Mouse (Mus musculus): ENCODE results near the gene Gbp4.
A peak's percentile ranks its signal among the peaks of the same experiment; 100 is the strongest.
"Not testable (repeated sequence)": the region's sequence is repeated elsewhere in the genome, so short reads cannot be mapped to it uniquely, and the experiment has no call there.

Gbp4 gene

GRCm38 (mm10) chr5:105139409-105140088, at the start of gene Gbp4, which contains the start of the genes Gbp9 and Gbp8:
Gbp4 (minus strand) TSS chr5:105139586.
Gbp9 (minus strand) TSS chr5:105139539.
Gbp8 (minus strand) TSS chr5:105139540.
- peak; percentile 91 for DNase-seq (ENCODE audit: low read depth)

- no peak for DNase-seq (ENCODE audit: low read depth)
Measured at GRCm38 (mm10) chr5:105181446-105181845, 42.1 kb upstream of the Gbp4 start.

- peak; percentile 47 for DNase-seq (ENCODE audit: low read depth)
Measured at GRCm38 (mm10) chr5:105156582-105156981, 17.2 kb upstream of the Gbp4 start.

GRCm38 (mm10) chr5:105154049-105154448, 14.7 kb upstream of the Gbp4 start:
- no peak for DNase-seq (ENCODE audit: low read depth)

DNA sequence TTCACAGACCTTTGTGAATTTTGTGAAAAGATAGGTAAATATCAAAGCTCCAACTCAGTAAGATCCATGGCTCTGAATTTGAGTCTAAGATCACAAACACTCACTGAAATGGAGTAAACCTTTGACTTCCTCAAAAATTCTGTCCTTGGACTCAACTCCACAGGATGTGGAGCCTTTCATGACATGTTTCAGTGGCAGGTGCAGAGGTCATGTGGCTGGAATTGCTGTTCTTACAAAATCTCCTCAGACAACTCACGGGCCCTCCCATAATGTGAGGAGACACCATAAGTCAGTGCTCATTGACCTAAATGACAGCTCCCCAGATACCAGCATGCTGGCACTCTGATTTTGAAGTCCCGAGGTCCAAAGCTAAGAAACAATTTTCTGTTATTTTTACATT, 8.7 kb upstream of the Gbp4 start:
- DNase-seq (ENCODE audit: low read depth), result not testable (repeated sequence)

DNA sequence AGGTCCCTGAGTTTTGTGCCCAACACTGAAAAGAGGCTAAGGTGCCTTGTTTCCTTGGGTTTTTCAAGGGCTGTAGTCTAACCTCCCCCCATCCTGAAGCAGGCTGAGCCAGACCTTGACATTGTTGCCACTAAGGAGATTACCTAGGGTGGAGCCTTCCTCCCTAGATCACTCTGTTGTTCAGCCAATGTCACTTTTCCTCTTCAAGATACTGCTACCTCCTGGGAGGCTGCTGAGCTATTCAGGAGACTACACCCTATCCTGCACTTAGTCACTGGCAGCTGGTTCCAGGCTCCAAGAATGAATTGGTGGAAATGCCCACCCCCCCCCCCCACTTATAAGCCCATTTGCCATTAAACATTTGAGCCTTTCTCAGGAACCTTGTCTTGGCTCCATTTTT, 7.1 kb upstream of the Gbp4 start:
- DNase-seq (ENCODE audit: low read depth), result no peak

GRCm38 (mm10) chr5:105145731-105146130, 6.3 kb upstream of the Gbp4 start:
- peak; percentile 84 for DNase-seq (ENCODE audit: low read depth)

DNA sequence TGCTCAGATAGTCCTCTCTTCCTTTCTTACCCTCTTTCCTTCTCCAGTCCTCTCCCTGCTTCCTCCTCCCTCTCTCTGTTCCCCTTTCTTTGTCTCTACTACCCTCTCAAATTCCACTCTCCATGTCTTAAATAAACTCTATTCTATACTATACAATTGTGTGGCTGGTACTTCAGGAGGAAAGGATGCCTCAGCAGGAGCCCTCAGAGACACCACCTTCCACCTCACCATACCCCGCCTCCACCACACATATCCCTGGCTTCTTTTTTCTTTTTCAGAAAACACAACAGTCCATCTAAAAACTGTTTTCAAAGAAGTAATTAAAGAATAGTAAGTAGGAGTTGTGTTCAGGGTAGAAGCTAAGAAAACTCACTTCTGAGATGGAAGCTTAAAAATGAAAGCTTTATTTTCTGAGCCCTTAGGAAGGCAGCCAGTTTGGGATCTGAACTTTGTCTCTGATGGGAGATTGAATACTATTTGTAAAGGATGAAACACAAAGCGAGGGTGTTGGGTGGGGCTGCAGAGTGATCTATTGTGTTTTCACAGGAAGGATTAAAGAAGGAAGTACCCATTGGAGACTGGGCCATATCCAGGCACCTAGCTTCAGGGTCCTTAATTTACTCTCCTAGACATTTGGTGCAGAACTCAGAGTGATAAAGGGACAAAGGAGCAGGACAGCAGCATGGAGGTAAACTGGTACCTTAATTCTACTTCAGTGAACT, 864 bp upstream of the Gbp4 start:
- peak; percentile 66 for DNase-seq (ENCODE audit: low read depth)

DNA sequence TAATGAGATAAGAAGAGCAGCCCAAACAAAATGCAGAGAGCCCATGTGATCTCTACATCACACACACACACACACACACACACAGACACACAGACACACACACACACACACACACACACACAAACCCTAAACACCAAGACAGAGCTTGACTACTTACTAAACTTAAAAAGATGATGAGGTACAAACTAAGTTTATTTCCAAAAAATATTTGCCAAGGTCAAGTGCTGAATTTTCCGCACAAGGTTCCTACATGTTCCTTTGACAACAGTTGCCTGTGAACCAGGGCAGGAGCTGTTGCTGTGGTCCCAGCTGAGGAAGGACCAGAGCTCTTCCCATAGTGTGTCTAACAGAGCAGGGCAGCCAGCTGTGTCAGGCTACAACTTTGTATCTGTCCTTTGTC, 480 bp downstream of the Gbp4 start:
- DNase-seq (ENCODE audit: low read depth), result peak; percentile 51

DNA sequence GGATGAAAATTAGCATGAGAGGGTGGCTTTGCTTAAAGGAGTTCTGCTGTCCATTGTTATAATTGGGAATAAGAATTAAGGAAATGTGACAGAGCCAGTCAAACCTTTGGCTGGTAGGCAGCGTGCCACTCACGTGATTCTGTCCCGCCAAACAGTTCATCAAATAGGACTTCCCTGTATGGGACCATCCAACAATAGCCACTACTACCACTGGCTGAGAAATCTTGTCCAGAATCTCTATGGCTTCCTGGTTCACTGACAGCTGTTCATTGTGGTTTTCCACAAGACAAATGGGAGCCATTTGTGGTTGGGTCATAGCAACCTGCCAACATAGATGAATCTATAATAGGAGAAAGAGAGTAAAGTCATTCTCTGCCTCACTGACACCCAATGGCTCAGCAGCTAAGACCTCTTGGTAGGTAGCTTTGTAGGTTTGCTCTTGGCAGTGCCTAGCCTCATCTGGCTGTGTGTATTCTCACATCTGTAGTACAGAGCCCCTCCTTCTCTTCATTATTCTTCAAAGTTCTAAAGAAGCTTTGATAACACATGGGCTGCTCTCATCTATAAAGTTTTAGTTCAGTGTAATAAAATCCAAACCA, 2.6 kb downstream of the Gbp4 start:
- DNase-seq (ENCODE audit: low read depth), result not testable (repeated sequence)

DNA sequence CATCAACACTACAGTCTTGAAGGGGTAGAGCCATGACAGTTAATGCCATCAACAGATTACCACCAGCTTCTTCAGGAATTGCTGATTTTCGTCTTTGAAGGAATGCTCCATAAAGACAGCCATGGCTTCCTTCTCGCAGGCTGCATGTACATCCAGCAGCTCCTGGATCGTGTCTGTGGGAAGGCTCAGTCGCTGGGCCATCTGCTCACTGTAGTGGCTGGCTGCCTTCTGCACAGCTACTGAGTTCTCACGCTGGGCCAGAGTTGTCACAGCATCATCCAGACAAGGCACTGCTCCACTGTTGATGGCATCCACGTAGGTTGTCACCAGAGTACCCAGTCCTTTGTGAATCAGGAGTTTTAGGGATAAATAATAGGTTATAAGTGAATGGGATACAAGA, 17.7 kb downstream of the Gbp4 start:
- DNase-seq (ENCODE audit: low read depth), result not testable (repeated sequence)

- DNase-seq (ENCODE audit: low read depth), result peak; percentile 42
Measured at GRCm38 (mm10) chr5:105115740-105116139, 23.6 kb downstream of the Gbp4 start.

GRCm38 (mm10) chr5:105114696-105115095, 24.7 kb downstream of the Gbp4 start:
- DNase-seq (ENCODE audit: low read depth), result peak; percentile 79

DNA sequence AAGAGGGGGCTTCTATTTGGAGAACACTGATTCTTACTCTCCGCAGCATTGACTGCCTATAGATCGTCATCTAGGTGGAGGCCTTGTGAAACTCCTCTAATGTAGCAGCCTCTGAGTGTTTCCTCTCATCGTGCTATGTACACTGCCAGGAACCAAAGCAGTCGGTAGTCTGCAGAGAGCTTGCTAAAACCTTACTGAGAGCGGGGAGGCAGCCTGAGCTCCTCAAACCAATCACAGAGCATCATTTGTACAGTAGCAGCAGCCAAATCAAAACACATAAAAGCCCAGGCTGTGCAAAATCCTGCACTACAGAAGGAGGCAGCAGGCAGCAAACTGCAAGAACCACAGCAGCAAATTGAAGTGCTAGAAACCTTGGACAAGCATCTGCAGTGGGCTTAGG, 25.7 kb downstream of the Gbp4 start:
- DNase-seq (ENCODE audit: low read depth), result peak; percentile 52

DNA sequence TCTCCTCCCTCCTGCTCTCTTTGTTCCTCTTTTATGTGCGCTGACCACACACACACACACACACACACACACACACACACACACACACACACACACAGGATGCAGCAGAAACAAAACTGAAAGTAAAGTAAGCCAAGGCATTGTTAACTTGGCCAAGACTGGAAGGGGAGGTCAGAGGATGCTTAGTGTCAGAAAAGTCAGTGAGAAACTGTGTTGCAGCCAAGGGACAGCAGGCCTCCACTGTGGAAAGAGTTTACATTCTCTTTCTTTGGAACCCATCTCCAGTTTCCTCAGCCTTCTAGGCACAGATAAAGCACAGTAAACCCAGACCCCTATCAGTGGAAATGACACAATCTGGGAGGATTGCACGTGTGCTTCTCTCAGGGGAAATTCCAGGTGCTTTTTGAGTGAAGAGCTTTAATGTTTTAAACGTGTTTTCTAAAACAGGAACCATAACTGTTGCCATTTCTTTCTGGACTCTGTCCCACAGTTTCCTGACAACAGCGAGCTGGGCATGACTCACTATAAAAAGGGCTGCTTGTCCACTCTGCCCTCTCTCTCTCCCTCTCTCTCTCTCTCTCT, 29.0 kb downstream of the Gbp4 start:
- peak; percentile 84 for DNase-seq (ENCODE audit: low read depth)

GRCm38 (mm10) chr5:105109775-105110174, 29.6 kb downstream of the Gbp4 start:
- peak; percentile 39 for DNase-seq (ENCODE audit: low read depth)

DNA sequence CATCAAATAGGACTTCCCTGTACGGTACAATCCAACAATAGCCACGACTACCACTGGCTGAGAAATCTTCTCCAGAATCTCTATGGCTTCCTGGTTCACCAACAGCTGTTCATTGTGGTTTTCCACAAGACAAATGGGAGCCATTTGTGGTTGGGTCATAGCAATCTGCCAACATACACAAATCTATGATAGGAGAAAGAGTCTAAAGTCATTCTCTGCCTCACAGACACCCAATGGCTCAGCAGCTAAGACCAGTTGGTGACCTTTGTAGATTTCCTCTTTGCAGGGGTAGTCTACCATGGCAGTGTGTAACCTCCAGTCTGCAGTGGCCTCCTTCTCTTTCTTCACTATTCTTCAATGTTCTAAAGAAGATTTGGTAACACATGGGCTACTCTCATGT, 33.7 kb downstream of the Gbp4 start:
- DNase-seq (ENCODE audit: low read depth), result not testable (repeated sequence)

GRCm38 (mm10) chr5:105081900-105082299, 57.5 kb downstream of the Gbp4 start:
- DNase-seq (ENCODE audit: low read depth), result no peak

- not testable (repeated sequence) for DNase-seq (ENCODE audit: low read depth)
Measured at GRCm38 (mm10) chr5:105068356-105068755, 71.0 kb downstream of the Gbp4 start.
